Mouse (Mus musculus) mouse embryonic stem cell (cell line): ENCODE results near the gene Slc25a5.
"Not testable (repeated sequence)": the region's sequence is repeated elsewhere in the genome, so short reads cannot be mapped to it uniquely, and the experiment has no call there.

Experiments
- in situ Hi-C, 2 experiments: fragments of 300-500 bp; cut with MboI; formaldehyde crosslinking; loops; 1 replicate in 1 of 2; 3 replicates in 1 of 2; pipeline ENCODE4 v1.14.3; 2019 to 2020; ENCODE audit warnings: low sequenced_read_pairs in 2 of 2, low pct_unique_long_range_greater_than_20kb in 1 of 2, mixed read lengths in 1 of 2; ENCODE audit not compliant: unreplicated experiment in 1 of 2

The Slc25a5 gene

GRCm38 (mm10) chrX:36794571-36794970, 880 bp upstream of the Slc25a5 start:
- in situ Hi-C loops = no loop called here

GRCm38 (mm10) chrX:36796163-36796581, 721 bp downstream of the Slc25a5 start:
- in situ Hi-C loops = no loop called here

- in situ Hi-C loops = not testable (repeated sequence)
Measured at GRCm38 (mm10) chrX:36796734-36797133, 1.3 kb downstream of the Slc25a5 start.

GRCm38 (mm10) chrX:36799131-36799879, 3.9 kb downstream of the Slc25a5 start:
- in situ Hi-C loops = no loop called here

- in situ Hi-C loops = no loop called here
Measured at GRCm38 (mm10) chrX:36803189-36803588, 7.7 kb downstream of the Slc25a5 start.

GRCm38 (mm10) chrX:36804196-36804595, 8.7 kb downstream of the Slc25a5 start:
- in situ Hi-C loops = no loop called here

- in situ Hi-C loops = no loop called here
Measured at GRCm38 (mm10) chrX:36805466-36806235, 10.2 kb downstream of the Slc25a5 start.

GRCm38 (mm10) chrX:36807360-36808317, 12.2 kb downstream of the Slc25a5 start:
- in situ Hi-C loops = no loop called here

GRCm38 (mm10) chrX:36808318-36808683, 12.8 kb downstream of the Slc25a5 start:
- in situ Hi-C loops = no loop called here

- in situ Hi-C loops = no loop called here
Measured at GRCm38 (mm10) chrX:36811377-36811776, 15.9 kb downstream of the Slc25a5 start.

GRCm38 (mm10) chrX:36814161-36814836, 18.8 kb downstream of the Slc25a5 start:
- in situ Hi-C loops = no loop called here

- in situ Hi-C loops = no loop called here
Measured at GRCm38 (mm10) chrX:36815022-36815421, 19.6 kb downstream of the Slc25a5 start.

GRCm38 (mm10) chrX:36815439-36815838, 20.0 kb downstream of the Slc25a5 start:
- in situ Hi-C loops = no loop called here

GRCm38 (mm10) chrX:36816368-36816899, 21.0 kb downstream of the Slc25a5 start:
- in situ Hi-C loops = no loop called here

- in situ Hi-C loops = no loop called here
Measured at GRCm38 (mm10) chrX:36816953-36817441, 21.5 kb downstream of the Slc25a5 start.

- in situ Hi-C loops = no loop called here
Measured at GRCm38 (mm10) chrX:36819575-36819974, 24.1 kb downstream of the Slc25a5 start.

- in situ Hi-C loops = loop anchor here (5.0 to 10.0 kb wide), 2 partner anchors 63 to 65 kb away; no protein-coding TSS in a partner anchor
Measured at GRCm38 (mm10) chrX:36820201-36820600, 24.8 kb downstream of the Slc25a5 start.
